Mouse (Mus musculus) layer of hippocampus, postnatal 36 days (tissue): ENCODE data around the gene Nckap5l. TPM values are rescaled to one million over a fixed set of nuclear protein-coding genes. Genes with fewer than 3 reads are reported as not detected.

ENCODE experiments used
- DNase-seq, 2 experiments: peaks; one replicate each; pipeline ENCODE4 v3.0.0; 2022
- total RNA-seq, 2 experiments: library from RNA; stranded (reverse); gene quantifications; 2 replicates each; pipeline ENCODE4 v1.2.3; 2021

Gene Nckap5l
- total RNA-seq, 2 experiments from 2014 or later = 20.3 to 20.9 TPM

DNA sequence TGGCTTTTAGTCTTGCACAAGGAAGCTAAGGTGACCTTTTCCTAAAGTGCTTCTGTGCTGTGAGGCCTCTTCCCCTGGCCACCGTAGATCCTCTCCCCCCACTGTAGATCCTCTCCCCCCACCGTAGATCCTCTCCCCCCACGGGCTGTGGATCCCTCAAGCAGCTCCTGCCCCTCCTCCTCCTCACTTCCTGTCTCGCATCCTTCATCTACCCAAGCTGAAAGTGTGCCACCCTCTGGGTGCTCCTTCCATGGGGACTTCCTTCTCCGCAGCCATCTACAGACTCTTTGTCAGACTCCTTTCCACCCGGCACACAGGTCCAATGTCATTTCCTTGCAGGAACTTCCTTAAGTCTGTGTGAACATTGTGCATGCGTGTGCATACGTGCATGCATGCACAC lies 27.2 kb downstream of the Nckap5l start:
- DNase-seq = no peak

- DNase-seq = no peak
These were observed 33.7 kb downstream of the Nckap5l start for GRCm38 (mm10) chr15:99423884-99424283.

GRCm38 (mm10) chr15:99423131-99423530 lies 34.4 kb downstream of the Nckap5l start:
- DNase-seq = no peak

- no peak for DNase-seq
These were observed 35.0 kb downstream of the Nckap5l start for GRCm38 (mm10) chr15:99422551-99422950.

- no peak for DNase-seq
These were observed 35.9 kb downstream of the Nckap5l start for GRCm38 (mm10) chr15:99421676-99422075.

- no peak for DNase-seq
These were observed 36.4 kb downstream of the Nckap5l start for GRCm38 (mm10) chr15:99421152-99421551.

DNA sequence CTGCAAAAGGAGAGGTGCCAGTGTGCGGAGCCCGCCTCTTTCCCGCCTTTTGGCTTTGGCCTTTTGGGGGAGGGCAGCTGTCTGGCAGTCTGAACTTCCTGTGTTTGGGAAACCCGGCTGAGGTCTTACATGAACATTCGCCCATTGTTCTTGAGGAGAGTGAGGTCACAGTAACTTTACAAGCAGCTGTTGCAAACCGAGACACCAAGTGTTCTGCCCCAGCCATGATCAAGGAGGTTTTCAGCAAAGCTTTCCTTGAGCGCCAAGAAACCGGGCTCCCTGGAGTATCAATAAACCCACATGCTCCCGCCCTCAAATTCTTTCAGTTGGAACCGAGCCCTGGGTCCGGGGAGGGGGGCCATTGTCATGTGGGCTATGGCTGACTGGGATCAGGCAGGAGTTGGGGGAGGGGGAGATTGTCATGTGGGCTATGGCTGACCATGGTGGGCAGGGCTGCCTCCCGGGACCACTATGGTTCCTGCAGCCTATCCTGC lies 37.0 kb downstream of the Nckap5l start:
- no peak for DNase-seq

GRCm38 (mm10) chr15:99420101-99420500 lies 37.4 kb downstream of the Nckap5l start:
- DNase-seq = no peak

GRCm38 (mm10) chr15:99417692-99418271 lies 39.8 kb downstream of the Nckap5l start:
- no peak for DNase-seq

DNA sequence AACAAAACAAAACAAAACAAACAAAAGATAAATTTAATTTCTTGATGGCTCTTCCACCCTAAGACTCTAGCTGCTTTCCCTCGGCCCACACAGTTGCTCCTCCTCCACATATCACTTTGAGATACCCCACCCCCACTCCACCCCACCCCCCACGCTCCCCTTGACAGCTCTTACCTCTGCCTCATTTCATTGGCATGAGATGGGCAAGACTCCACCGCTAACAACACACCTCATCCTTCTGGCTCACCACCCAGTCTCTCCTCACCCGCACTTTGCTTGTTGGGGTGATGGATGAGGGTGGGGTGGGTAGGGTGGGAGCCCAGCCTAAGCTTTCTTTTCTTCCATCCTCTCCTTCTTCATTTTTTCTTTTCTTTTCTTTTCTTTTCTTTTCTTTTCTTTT lies 40.6 kb downstream of the Nckap5l start:
- DNase-seq = no peak

GRCm38 (mm10) chr15:99416348-99416882 lies 41.1 kb downstream of the Nckap5l start:
- DNase-seq = peak; percentile 73

DNA sequence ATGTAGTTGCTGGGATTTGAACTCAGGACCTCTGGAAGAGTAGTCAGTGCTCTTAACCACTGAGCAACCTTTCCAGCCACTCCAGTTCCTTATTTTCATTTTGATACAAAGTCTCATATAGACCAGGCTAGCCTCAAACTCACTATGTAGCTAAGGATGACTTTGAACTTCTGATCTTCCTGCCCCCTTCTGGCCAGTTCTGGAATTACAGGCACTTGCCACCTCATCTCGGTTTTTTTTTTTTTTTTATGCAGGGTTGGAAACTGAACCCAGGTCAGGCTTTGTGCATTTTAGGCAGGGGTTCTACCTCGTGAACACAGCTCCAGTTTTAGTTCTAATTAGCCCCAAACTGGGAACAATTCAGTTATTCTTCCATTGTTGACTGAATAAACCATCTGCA lies 41.8 kb downstream of the Nckap5l start:
- DNase-seq = no peak

DNA sequence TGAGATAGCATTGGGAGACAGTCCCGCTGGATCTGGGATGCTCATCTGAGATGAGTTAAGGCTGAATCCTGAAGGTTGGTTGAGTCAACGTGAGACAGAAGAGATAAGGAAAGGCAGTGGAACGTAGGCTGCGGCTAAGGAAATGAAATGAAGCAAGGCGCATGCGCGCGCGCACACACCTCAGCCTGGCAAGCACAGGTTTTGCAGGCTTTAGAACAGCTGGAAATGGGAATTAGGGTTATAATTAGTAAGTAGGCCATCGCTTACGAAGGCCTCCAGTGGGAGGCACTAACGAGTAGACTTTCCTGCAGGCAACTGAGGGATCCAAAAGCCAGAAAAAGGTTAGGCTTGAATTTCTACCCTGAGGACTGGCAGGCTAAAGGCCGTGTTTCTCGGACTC lies 45.8 kb downstream of the Nckap5l start:
- no peak for DNase-seq

DNA sequence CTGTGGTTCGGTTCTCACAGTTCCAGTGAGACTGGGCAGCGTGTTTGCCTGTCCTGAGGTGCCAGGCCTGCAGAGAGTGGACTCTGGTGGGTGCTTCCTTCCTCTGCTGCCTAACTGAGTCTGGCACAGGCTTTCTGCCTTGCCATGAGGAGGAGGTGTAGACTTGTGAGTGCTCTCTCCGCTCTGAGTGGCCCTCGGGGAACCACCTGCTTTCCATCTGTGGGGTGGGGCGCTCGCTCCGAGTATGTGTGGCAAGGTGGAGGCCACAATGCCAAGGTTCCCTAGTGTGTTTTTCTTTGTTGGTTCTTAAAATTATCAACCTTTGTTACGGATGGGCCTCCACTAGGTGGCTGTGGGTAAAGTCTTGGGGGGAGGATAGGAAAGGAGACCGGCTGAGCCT lies 48.7 kb downstream of the Nckap5l start:
- no peak for DNase-seq

- no peak for DNase-seq
These were observed 50.5 kb downstream of the Nckap5l start for GRCm38 (mm10) chr15:99406986-99407570.

GRCm38 (mm10) chr15:99405150-99405549 lies 52.4 kb downstream of the Nckap5l start:
- no peak for DNase-seq

GRCm38 (mm10) chr15:99403159-99403889 lies 54.2 kb downstream of the Nckap5l start:
- DNase-seq = no peak

DNA sequence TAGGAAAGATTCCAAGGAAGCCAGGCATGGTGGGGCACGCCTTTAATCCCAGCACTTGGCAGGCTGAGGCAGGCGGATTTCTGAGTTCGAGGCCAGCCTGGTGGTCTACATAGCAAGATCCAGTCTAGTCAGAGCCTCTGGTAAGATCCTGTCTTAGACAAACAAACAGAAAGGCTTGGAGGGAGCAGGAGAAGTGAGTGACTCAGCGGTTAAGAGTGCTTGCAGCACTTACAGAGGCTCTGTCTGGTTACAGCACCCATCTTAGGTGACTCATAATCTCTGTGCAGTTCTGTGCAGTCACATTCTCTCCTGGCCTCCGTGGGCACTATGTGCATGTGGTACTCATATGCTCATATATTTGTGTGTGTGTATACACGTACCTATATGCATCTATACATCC lies 56.9 kb downstream of the Nckap5l start:
- no peak for DNase-seq

- no peak for DNase-seq
These were observed 57.9 kb downstream of the Nckap5l start for GRCm38 (mm10) chr15:99399503-99400245.

DNA sequence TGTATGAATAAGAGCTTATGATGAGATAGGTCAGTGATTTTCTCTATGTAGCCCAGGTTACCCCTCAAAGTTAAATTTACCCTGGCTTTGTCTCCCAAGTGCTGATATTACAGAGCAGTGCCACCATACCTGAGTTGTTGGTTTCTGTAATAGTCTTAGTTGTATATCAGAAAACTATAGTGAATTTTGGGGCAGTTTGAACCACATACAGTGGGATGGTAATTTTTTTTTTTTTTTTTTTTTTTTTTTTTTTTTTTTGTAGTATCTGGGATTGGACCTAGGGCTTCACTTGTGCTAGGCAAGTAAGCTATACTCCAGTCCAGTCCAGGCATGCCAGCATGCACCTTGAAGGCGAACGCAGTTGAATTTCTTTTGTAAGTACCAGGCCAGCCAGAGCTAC lies 59.9 kb downstream of the Nckap5l start:
- DNase-seq = no peak

GRCm38 (mm10) chr15:99396875-99397274 lies 60.7 kb downstream of the Nckap5l start:
- DNase-seq = no peak

DNA sequence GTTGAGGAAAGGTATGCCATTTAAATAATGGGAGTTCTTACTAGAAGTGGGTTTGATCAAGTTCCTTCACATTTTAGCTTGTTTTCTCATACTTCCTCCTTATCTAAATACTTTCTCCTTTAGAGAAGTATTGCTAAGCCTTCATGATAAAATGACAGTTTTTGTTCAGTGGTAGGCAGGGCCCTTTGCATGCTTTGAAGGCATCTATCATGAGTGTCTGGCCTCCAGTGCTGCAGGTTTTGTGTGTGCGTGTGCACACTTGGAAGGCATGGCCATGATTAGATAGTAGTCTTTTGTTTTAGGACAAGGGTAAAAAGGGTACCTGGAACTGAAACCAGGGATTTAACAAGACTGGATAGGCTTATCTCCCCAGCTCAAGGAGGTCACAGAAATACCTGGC lies 61.1 kb downstream of the Nckap5l start:
- DNase-seq = no peak
